Mouse (Mus musculus): ENCODE measurements around the gene Pex6. TPM values are rescaled to one million over a fixed set of nuclear protein-coding genes. Genes with fewer than 3 reads are reported as not detected.

The Pex6 gene
- total and polyA plus RNA-seq, 3 experiments = 13.7 to 31.8 (median 26.5) TPM

DNA sequence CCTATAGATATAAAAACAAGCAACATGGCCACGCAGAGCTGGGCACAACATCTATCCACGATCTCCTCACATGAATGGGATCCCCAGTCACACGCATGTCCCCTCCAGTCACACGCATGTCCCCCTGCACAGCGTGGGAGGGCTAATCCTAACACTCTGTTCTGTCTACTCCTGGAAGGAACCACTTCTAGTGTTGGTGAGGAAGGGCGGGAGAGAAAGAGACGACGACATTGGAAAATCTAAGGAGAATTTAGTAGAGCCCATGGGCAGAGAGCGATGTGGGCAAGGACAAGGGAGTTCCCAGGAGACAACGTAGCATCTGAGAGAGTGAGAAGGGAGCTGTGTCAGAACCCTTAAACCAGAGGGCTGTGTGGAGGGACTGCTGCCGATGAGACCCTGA is 59.3 kb downstream of the Pex6 start:
- Histone ChIP-seq H3K36me3 (replicated peaks in 1 of 2; ENCODE audit: control insufficient read depth in 1 of 2, insufficient read depth in 1 of 2, low read length in 1 of 2) (peaks cover 9 to 16% of the 10 kb centered on the region in 2 experiments), H3K27me3 (replicated peaks) (no peaks in the 10 kb centered on the region), H3K4me1 (ENCODE audit: control insufficient read depth in 1 of 2, insufficient read depth in 2 of 2) (peaks cover 8 to 28% of the 10 kb centered on the region in 2 experiments), H3K9me3 (replicated peaks; ENCODE audit: low read length) (no peaks in the 10 kb centered on the region), H3K9ac (ENCODE audit: insufficient read depth, low read depth) (no peak overlapping the region), H3K4me2 (ENCODE audit: insufficient read depth, low read depth, poor library complexity, severe bottlenecking) (no peak overlapping the region), H3K4me3 (replicated peaks in 1 of 3; ENCODE audit: low read depth in 2 of 3, low read length in 2 of 3, poor library complexity in 1 of 3) (no peak overlapping the region), H3K79me2 (replicated peaks; ENCODE audit: control insufficient read depth, extremely low read depth, insufficient read depth, poor library complexity, severe bottlenecking) (no peaks in the 10 kb centered on the region; the same call in 1 of the 2 replicates), H3K27ac (ENCODE audit: insufficient read depth, low read depth) (no peak overlapping the region)
- in situ Hi-C loops (cut with MboI; ENCODE audit: low pct_ligation_motif_present, low pct_unique_long_range_greater_than_20kb, low sequenced_read_pairs) (loop anchor here (5.0 kb wide), 2 partner anchors 33 to 118 kb away; partner anchors contain the start of gene Cul7), dilution Hi-C loops (cut with MboI; ENCODE audit: extremely low pct_ligation_motif_present, extremely low pct_unique_long_range_greater_than_20kb, low sequenced_read_pairs) (no loop called here)
- no peak for DNase-seq (ENCODE audit: extremely low read depth)
- no peak for TF ChIP-seq NRF1 (IDR thresholded peaks at IDR 0.05; ENCODE audit: low read depth, low read length)
- no peak for TF ChIP-seq ZKSCAN1 (IDR thresholded peaks at IDR 0.05; ENCODE audit: borderline replicate concordance, low read depth, low read length)
- TF ChIP-seq MEF2A (IDR thresholded peaks at IDR 0.05; ENCODE audit: borderline replicate concordance, low read depth, low read length) = no peak
- no peak for TF ChIP-seq POLR2AphosphoS2 (IDR thresholded peaks at IDR 0.05; ENCODE audit: low read depth, low read length)
- no peak for TF ChIP-seq BHLHE40 (IDR thresholded peaks at IDR 0.05; ENCODE audit: low read depth, low read length)
- no peak for TF ChIP-seq SMC3 (IDR thresholded peaks at IDR 0.05; ENCODE audit: low read depth, low read length)
- no peak for TF ChIP-seq JUND (conservative IDR thresholded peaks at IDR 0.05; ENCODE audit: low read depth, low read length)
- TF ChIP-seq CHD1 (IDR thresholded peaks at IDR 0.05; ENCODE audit: low read depth, low read length) = no peak
- TF ChIP-seq TCF12 (IDR thresholded peaks at IDR 0.05; ENCODE audit: low read depth, low read length) = no peak
- TF ChIP-seq E2F4 (IDR thresholded peaks at IDR 0.05; ENCODE audit: insufficient replicate concordance, low read depth, low read length) = no peak
- no peak for TF ChIP-seq NELFE (IDR thresholded peaks at IDR 0.05; ENCODE audit: low read depth, low read length)
- TF ChIP-seq ZNF384 (IDR thresholded peaks at IDR 0.05; ENCODE audit: low read depth, low read length) = no peak
- TF ChIP-seq MYC (IDR thresholded peaks at IDR 0.05; ENCODE audit: low read depth, low read length) = no peak
- TF ChIP-seq HCFC1 (IDR thresholded peaks at IDR 0.05; ENCODE audit: low read depth, low read length) = no peak
- TF ChIP-seq UBTF (IDR thresholded peaks at IDR 0.05; ENCODE audit: low read depth, low read length) = no peak
- no peak for TF ChIP-seq ZC3H11A (IDR thresholded peaks at IDR 0.05; ENCODE audit: low read depth, low read length)

DNA sequence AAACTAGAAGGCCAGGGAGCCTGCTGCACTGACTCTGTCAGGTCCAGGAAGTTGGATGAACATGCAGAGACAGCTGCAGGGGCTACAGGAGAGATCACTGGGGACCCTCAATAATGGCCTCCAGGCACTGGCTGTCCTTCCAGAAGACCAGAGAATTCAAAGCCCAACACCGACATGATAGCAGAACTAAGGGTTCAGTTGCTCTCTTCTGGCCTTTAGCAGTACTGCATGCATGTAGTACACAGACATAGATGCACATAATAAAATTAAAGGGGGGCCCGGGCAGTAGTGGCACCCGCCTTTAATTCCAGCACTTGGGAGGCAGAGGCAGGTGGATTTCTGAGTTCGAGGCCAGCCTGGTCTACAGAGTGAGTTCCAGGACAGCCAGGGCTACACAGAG is 59.8 kb downstream of the Pex6 start:
- TF ChIP-seq RAD21 (IDR thresholded peaks at IDR 0.05; ENCODE audit: low read depth, low read length) = peak; percentile 69
- TF ChIP-seq SMC3 (IDR thresholded peaks at IDR 0.05; ENCODE audit: low read depth, low read length) = peak; percentile 77
- no peak for TF ChIP-seq ZC3H11A (IDR thresholded peaks at IDR 0.05; ENCODE audit: low read depth, low read length)
- TF ChIP-seq ZKSCAN1 (IDR thresholded peaks at IDR 0.05; ENCODE audit: borderline replicate concordance, low read depth, low read length) = no peak
- TF ChIP-seq SIN3A (IDR thresholded peaks at IDR 0.05; ENCODE audit: low read length) = no peak
- no peak for TF ChIP-seq POLR2A (IDR thresholded peaks at IDR 0.05; ENCODE audit: low read depth, low read length)
- no peak for TF ChIP-seq ELF1 (IDR thresholded peaks at IDR 0.05; ENCODE audit: low read depth, low read length)
- TF ChIP-seq PAX5 (IDR thresholded peaks at IDR 0.05; ENCODE audit: low read length) = no peak
- TF ChIP-seq ZNF384 (IDR thresholded peaks at IDR 0.05; ENCODE audit: low read depth, low read length) = no peak
- peak; percentile 15 to 71; a peak in 2 of 4 replicates for TF ChIP-seq CTCF (conservative IDR thresholded peaks at IDR 0.05 in 1 of 2, IDR thresholded peaks at IDR 0.05 in 1 of 2; ENCODE audit: low read depth in 2 of 2, low read length in 2 of 2)
- TF ChIP-seq BHLHE40 (IDR thresholded peaks at IDR 0.05; ENCODE audit: low read depth, low read length) = peak; percentile 13; the same call in 1 of the 2 replicates
- no peak for TF ChIP-seq IRF4 (IDR thresholded peaks at IDR 0.05; ENCODE audit: low read depth, low read length)
- TF ChIP-seq NRF1 (IDR thresholded peaks at IDR 0.05; ENCODE audit: low read depth, low read length) = no peak
- no peak for TF ChIP-seq ZMIZ1 (IDR thresholded peaks at IDR 0.05; ENCODE audit: low read depth, low read length)
- no peak for TF ChIP-seq JUN (IDR thresholded peaks at IDR 0.05; ENCODE audit: insufficient read depth, low read depth, low read length)
- no peak for TF ChIP-seq HCFC1 (IDR thresholded peaks at IDR 0.05; ENCODE audit: low read depth, low read length)
- no peak for TF ChIP-seq JUND (conservative IDR thresholded peaks at IDR 0.05; ENCODE audit: low read depth, low read length)
- no peak for TF ChIP-seq UBTF (IDR thresholded peaks at IDR 0.05; ENCODE audit: low read depth, low read length)
- TF ChIP-seq NELFE (IDR thresholded peaks at IDR 0.05; ENCODE audit: low read depth, low read length) = no peak
- no peak for TF ChIP-seq TCF12 (IDR thresholded peaks at IDR 0.05; ENCODE audit: low read depth, low read length)
- no peak for TF ChIP-seq POLR2AphosphoS2 (IDR thresholded peaks at IDR 0.05; ENCODE audit: low read depth, low read length)
- no peak for TF ChIP-seq CHD2 (IDR thresholded peaks at IDR 0.05; ENCODE audit: low read length)
- Histone ChIP-seq H3K4me2 (ENCODE audit: insufficient read depth, low read depth, poor library complexity, severe bottlenecking) (no peak overlapping the region), H3K79me2 (replicated peaks; ENCODE audit: control insufficient read depth, extremely low read depth, insufficient read depth, poor library complexity, severe bottlenecking) (no peaks in the 10 kb centered on the region; the same call in 1 of the 2 replicates), H3K27me3 (replicated peaks) (no peaks in the 10 kb centered on the region), H3K9me3 (replicated peaks; ENCODE audit: low read length) (no peaks in the 10 kb centered on the region), H3K36me3 (replicated peaks in 1 of 2; ENCODE audit: control insufficient read depth in 1 of 2, insufficient read depth in 1 of 2, low read length in 1 of 2) (peaks cover 14 to 21% of the 10 kb centered on the region in 2 experiments), H3K9ac (ENCODE audit: insufficient read depth, low read depth) (no peak overlapping the region), H3K4me3 (replicated peaks in 1 of 3; ENCODE audit: low read depth in 2 of 3, low read length in 2 of 3, poor library complexity in 1 of 3) (no peak overlapping the region), H3K4me1 (ENCODE audit: control insufficient read depth in 1 of 2, insufficient read depth in 2 of 2) (peaks cover 8 to 28% of the 10 kb centered on the region in 2 experiments), H3K27ac (ENCODE audit: insufficient read depth, low read depth) (no peak overlapping the region)
- in situ Hi-C loops (cut with MboI; ENCODE audit: low pct_ligation_motif_present, low pct_unique_long_range_greater_than_20kb, low sequenced_read_pairs) = loop anchor here (5.0 kb wide), 2 partner anchors 34 to 119 kb away; partner anchors contain the start of gene Cul7
- no peak for DNase-seq (ENCODE audit: extremely low read depth)
- dilution Hi-C loops (cut with MboI; ENCODE audit: extremely low pct_ligation_motif_present, extremely low pct_unique_long_range_greater_than_20kb, low sequenced_read_pairs) = no loop called here

Measured in CH12.LX (cell line).